Mouse (Mus musculus) embryonic facial prominence, embryonic 14.5 days (tissue): Measurements from ENCODE around the gene H2-T22. TPM values are rescaled to one million over a fixed set of nuclear protein-coding genes. Genes with fewer than 3 reads are reported as not detected.
"Not testable (repeated sequence)": the region's sequence is repeated elsewhere in the genome, so short reads cannot be mapped to it uniquely, and the experiment has no call there.

Experiments used
- ATAC-seq: fragments of 200-750 bp; cut with Nextera tagmentation; 2 replicates; pipeline ENCODE4 v1.8.0; 2017; ENCODE audit warnings: low read depth, moderate number of reproducible peaks, moderate TSS enrichment
- DNase-seq: peaks from one replicate; pipeline ENCODE4 v3.0.0-alpha.2; 2015; ENCODE audit warnings: low spot score
- H3K27ac ChIP-seq: fragments of 300-500 bp; sonication (generic); replicated peaks from 2 replicates; pipeline ENCODE4 v1.5.1; 2014; ENCODE audit warnings: low read depth, mild to moderate bottlenecking, low read length, moderate library complexity
- H3K27me3 ChIP-seq: fragments of 300-500 bp; sonication (generic); replicated peaks from 2 replicates; pipeline ENCODE4 v1.6.1; 2014; ENCODE audit warnings: low read length; ENCODE audit not compliant: control insufficient read depth, insufficient read depth
- H3K36me3 ChIP-seq: fragments of 300-500 bp; sonication (generic); 2 replicates; pipeline ENCODE4 v1.6.1; 2014; ENCODE audit warnings: low read length, mixed read lengths; ENCODE audit not compliant: control insufficient read depth, insufficient read depth
- H3K4me1 ChIP-seq: fragments of 300-500 bp; sonication (generic); 2 replicates; pipeline ENCODE4 v1.6.1; 2014; ENCODE audit warnings: antibody characterized with exemption, low read length; ENCODE audit not compliant: control insufficient read depth, insufficient read depth
- H3K4me2 ChIP-seq: fragments of 300-500 bp; sonication (generic); 2 replicates; pipeline ENCODE4 v1.6.1; 2014; ENCODE audit warnings: low read depth, mild to moderate bottlenecking, low read length, moderate library complexity, mixed read lengths
- H3K4me3 ChIP-seq: fragments of 300-500 bp; sonication (generic); 2 replicates; pipeline ENCODE4 v1.5.1; 2014; ENCODE audit warnings: low read depth, mild to moderate bottlenecking, low read length
- H3K9ac ChIP-seq: fragments of 300-500 bp; sonication (generic); 2 replicates; pipeline ENCODE4 v1.6.1; 2014; ENCODE audit warnings: low read depth, mild to moderate bottlenecking, low read length, moderate library complexity, mixed read lengths
- H3K9me3 ChIP-seq: fragments of 300-500 bp; sonication (generic); 2 replicates; pipeline ENCODE4 v1.6.1; 2016; ENCODE audit warnings: low read length; ENCODE audit not compliant: control insufficient read depth
- WGBS: fragments of 180-500 bp; shearing (Covaris S2); extraction: QIAGEN DNeasy Blood & Tissue Kit; methylation state at CpG from one replicate; pipeline ENCODE4 v1.1.7; 2014; 5-methylcytosine and 5-hydroxymethylcytosine counted together
- polyA plus RNA-seq: library from polyadenylated mRNA; unstranded; fragments of >200 nt; fragmentation: Nextera tagmentation; extraction: Ambion mirVana; gene quantifications from 2 replicates; pipeline ENCODE4 v1.2.1, GENCODE M21; 2014

Gene H2-T22
- polyA plus RNA-seq, 1 experiment from 2014 or later, result 20.5 TPM

GRCm38 (mm10) chr17:36031583-36032331 lies 10.8 kb downstream of the H2-T22 start:
- Histone ChIP-seq H3K4me3 (peak overlapping the region; percentile 49), H3K9ac (peak overlapping the region; percentile 65), H3K4me2 (peak overlapping the region; percentile 77)
- H3K27ac ChIP-seq, H3K4me1 ChIP-seq, H3K36me3 ChIP-seq, H3K27me3 ChIP-seq, DNase-seq, H3K9me3 ChIP-seq: not testable (repeated sequence)
- WGBS, result 1% methylated on average over 34 of the region's 40 CpGs
- peak; percentile 78 for ATAC-seq

GRCm38 (mm10) chr17:36030703-36031582 lies 11.6 kb downstream of the H2-T22 start:
- peak overlapping the region; percentile 34; the same call in 1 of the 2 replicates for H3K9ac ChIP-seq
- peak overlapping the region; percentile 49 for H3K4me3 ChIP-seq
- H3K36me3 ChIP-seq, H3K9me3 ChIP-seq, H3K4me1 ChIP-seq, H3K27me3 ChIP-seq, DNase-seq, ATAC-seq, H3K27ac ChIP-seq: not testable (repeated sequence)
- WGBS, result 36% methylated on average over 6 of the region's 8 CpGs
- H3K4me2 ChIP-seq, result peak overlapping the region; percentile 77

GRCm38 (mm10) chr17:36030046-36030702 lies 12.4 kb downstream of the H2-T22 start:
- H3K36me3 ChIP-seq, DNase-seq, H3K9ac ChIP-seq, H3K27ac ChIP-seq, H3K27me3 ChIP-seq, H3K4me1 ChIP-seq, H3K4me3 ChIP-seq, ATAC-seq, H3K9me3 ChIP-seq, H3K4me2 ChIP-seq: not testable (repeated sequence)
- WGBS, result 70% methylated on average over 2 of the region's 4 CpGs

GRCm38 (mm10) chr17:36028879-36029619 lies 13.5 kb downstream of the H2-T22 start:
- H3K27me3 ChIP-seq, result no peaks in the 10 kb centered on the region
- 81% methylated on average over 7 of the region's 7 CpGs for whole genome bisulfite sequencing
- H3K27ac ChIP-seq, result no peak overlapping the region
- no peak for ATAC-seq
- H3K36me3 ChIP-seq, result no peaks in the 10 kb centered on the region
- no peak overlapping the region for H3K4me3 ChIP-seq
- no peaks in the 10 kb centered on the region for H3K9me3 ChIP-seq
- no peak overlapping the region for H3K4me2 ChIP-seq
- no peak overlapping the region for H3K9ac ChIP-seq
- H3K4me1 ChIP-seq, result no peaks in the 10 kb centered on the region
- no peak for DNase-seq

- 91% methylated on average over 4 of the region's 4 CpGs for WGBS
- Histone ChIP-seq H3K9me3 (no peaks in the 10 kb centered on the region), H3K9ac (no peak overlapping the region), H3K4me1 (peaks cover 5% of the 10 kb centered on the region; the same call in 1 of the 2 replicates), H3K4me2 (no peak overlapping the region), H3K4me3 (no peak overlapping the region), H3K36me3 (no peaks in the 10 kb centered on the region), H3K27ac (no peak overlapping the region), H3K27me3 (no peaks in the 10 kb centered on the region)
- ATAC-seq, result no peak
- no peak for DNase-seq
These were observed 14.9 kb downstream of the H2-T22 start for GRCm38 (mm10) chr17:36027663-36028062.

GRCm38 (mm10) chr17:36025901-36026300 lies 16.6 kb downstream of the H2-T22 start:
- H3K4me2 ChIP-seq, result no peak overlapping the region
- DNase-seq (no peak), ATAC-seq (no peak)
- H3K4me1 ChIP-seq, result peaks cover 5% of the 10 kb centered on the region; the same call in 1 of the 2 replicates
- no peak overlapping the region for H3K9ac ChIP-seq
- 82% methylated on average over 4 of the region's 4 CpGs for WGBS
- no peaks in the 10 kb centered on the region for H3K27me3 ChIP-seq
- no peak overlapping the region for H3K27ac ChIP-seq
- H3K36me3 ChIP-seq, result no peaks in the 10 kb centered on the region
- no peak overlapping the region for H3K4me3 ChIP-seq
- H3K9me3 ChIP-seq, result no peaks in the 10 kb centered on the region

GRCm38 (mm10) chr17:36025197-36025596 lies 17.4 kb downstream of the H2-T22 start:
- 73% methylated on average over 5 of the region's 5 CpGs for WGBS
- H3K36me3 ChIP-seq, result no peaks in the 10 kb centered on the region

More at GRCm38 (mm10) chr17:36025197-36025596, 17.4 kb downstream of the H2-T22 start:
- DNase-seq (no peak), ATAC-seq (no peak)
- no peaks in the 10 kb centered on the region for H3K27me3 ChIP-seq
- H3K4me1 ChIP-seq, result peaks cover 5% of the 10 kb centered on the region; the same call in 1 of the 2 replicates
- H3K27ac ChIP-seq, result no peak overlapping the region
- no peak overlapping the region for H3K4me2 ChIP-seq
- H3K9ac ChIP-seq, result no peak overlapping the region
- no peak overlapping the region for H3K4me3 ChIP-seq
- no peaks in the 10 kb centered on the region for H3K9me3 ChIP-seq
